Mouse (Mus musculus): ENCODE data around the gene BC048562. TPM values are rescaled to one million over a fixed set of nuclear protein-coding genes. Genes with fewer than 3 reads are reported as not detected.
A peak's percentile ranks its signal among the peaks of the same experiment; 100 is the strongest.

Gene BC048562
- polyA plus RNA-seq, 1 experiment from 2014 or later: not detected

- H3K4me3 ChIP-seq (ENCODE audit: low read depth, low read length): no peak overlapping the region
- H3K4me2 ChIP-seq (ENCODE audit: low read depth): no peak overlapping the region
- peaks cover under 1% of the 10 kb centered on the region for H3K36me3 ChIP-seq (ENCODE audit: control insufficient read depth, insufficient read depth, low read length)
- H3K27ac ChIP-seq (ENCODE audit: low read depth, low read length): no peak overlapping the region
- WGBS: 92% methylated on average over 28 of the region's 28 CpGs
- peaks cover 5% of the 10 kb centered on the region for H3K4me1 ChIP-seq (ENCODE audit: control insufficient read depth, insufficient read depth, low read length)
- DNase-seq (ENCODE audit: low spot score) (no peak), ATAC-seq (ENCODE audit: insufficient read depth, low FRiP score, low TSS enrichment) (no peak)
- no peaks in the 10 kb centered on the region for H3K27me3 ChIP-seq (ENCODE audit: control insufficient read depth, insufficient read depth, low read length)
- no peaks in the 10 kb centered on the region for H3K9me3 ChIP-seq (ENCODE audit: control insufficient read depth, low read length)
- no peak overlapping the region; the same call in 1 of the 2 replicates for H3K9ac ChIP-seq (ENCODE audit: low read length)
Observed at GRCm38 (mm10) chr9:108480813-108481519, 44.7 kb downstream of the BC048562 start.

- Histone ChIP-seq H3K36me3 (ENCODE audit: control insufficient read depth, insufficient read depth, low read length) (peaks cover 5% of the 10 kb centered on the region), H3K9ac (ENCODE audit: low read length) (no peak overlapping the region), H3K4me3 (ENCODE audit: low read depth, low read length) (no peak overlapping the region), H3K27ac (ENCODE audit: low read depth, low read length) (no peak overlapping the region), H3K4me1 (ENCODE audit: control insufficient read depth, insufficient read depth, low read length) (peaks cover 5% of the 10 kb centered on the region), H3K27me3 (ENCODE audit: control insufficient read depth, insufficient read depth, low read length) (no peaks in the 10 kb centered on the region), H3K9me3 (ENCODE audit: control insufficient read depth, low read length) (no peaks in the 10 kb centered on the region), H3K4me2 (ENCODE audit: low read depth) (no peak overlapping the region)
- no peak for DNase-seq (ENCODE audit: low spot score)
- WGBS: 92% methylated on average over 19 of the region's 19 CpGs
- ATAC-seq (ENCODE audit: insufficient read depth, low FRiP score, low TSS enrichment): no peak
Observed at GRCm38 (mm10) chr9:108481520-108482210, 45.4 kb downstream of the BC048562 start.

- Histone ChIP-seq H3K9me3 (ENCODE audit: control insufficient read depth, low read length) (no peaks in the 10 kb centered on the region), H3K4me3 (ENCODE audit: low read depth, low read length) (no peak overlapping the region), H3K27ac (ENCODE audit: low read depth, low read length) (no peak overlapping the region), H3K9ac (ENCODE audit: low read length) (no peak overlapping the region; the same call in 1 of the 2 replicates), H3K4me1 (ENCODE audit: control insufficient read depth, insufficient read depth, low read length) (peaks cover 5% of the 10 kb centered on the region), H3K4me2 (ENCODE audit: low read depth) (no peak overlapping the region), H3K36me3 (ENCODE audit: control insufficient read depth, insufficient read depth, low read length) (peaks cover 5% of the 10 kb centered on the region), H3K27me3 (ENCODE audit: control insufficient read depth, insufficient read depth, low read length) (no peaks in the 10 kb centered on the region)
- no peak for DNase-seq (ENCODE audit: low spot score)
- no peak for ATAC-seq (ENCODE audit: insufficient read depth, low FRiP score, low TSS enrichment)
- WGBS: 95% methylated on average over 18 of the region's 18 CpGs
Observed at GRCm38 (mm10) chr9:108483051-108483790, 46.9 kb downstream of the BC048562 start.

- Histone ChIP-seq H3K27ac (ENCODE audit: low read depth, low read length) (no peak overlapping the region), H3K27me3 (ENCODE audit: control insufficient read depth, insufficient read depth, low read length) (no peaks in the 10 kb centered on the region), H3K4me1 (ENCODE audit: control insufficient read depth, insufficient read depth, low read length) (peaks cover 5% of the 10 kb centered on the region), H3K9ac (ENCODE audit: low read length) (no peak overlapping the region), H3K4me2 (ENCODE audit: low read depth) (no peak overlapping the region), H3K9me3 (ENCODE audit: control insufficient read depth, low read length) (no peaks in the 10 kb centered on the region), H3K36me3 (ENCODE audit: control insufficient read depth, insufficient read depth, low read length) (peaks cover 7% of the 10 kb centered on the region), H3K4me3 (ENCODE audit: low read depth, low read length) (no peak overlapping the region)
- ATAC-seq (ENCODE audit: insufficient read depth, low FRiP score, low TSS enrichment): no peak
- 92% methylated on average over 15 of the region's 15 CpGs for WGBS
- DNase-seq (ENCODE audit: low spot score): no peak
Observed at GRCm38 (mm10) chr9:108484021-108484420, 47.7 kb downstream of the BC048562 start.

- Histone ChIP-seq H3K4me2 (ENCODE audit: low read depth) (no peak overlapping the region), H3K4me1 (ENCODE audit: control insufficient read depth, insufficient read depth, low read length) (no peaks in the 10 kb centered on the region), H3K9ac (ENCODE audit: low read length) (no peak overlapping the region), H3K36me3 (ENCODE audit: control insufficient read depth, insufficient read depth, low read length) (peaks cover 10% of the 10 kb centered on the region), H3K27me3 (ENCODE audit: control insufficient read depth, insufficient read depth, low read length) (no peaks in the 10 kb centered on the region), H3K4me3 (ENCODE audit: low read depth, low read length) (no peak overlapping the region), H3K27ac (ENCODE audit: low read depth, low read length) (no peak overlapping the region), H3K9me3 (ENCODE audit: control insufficient read depth, low read length) (no peaks in the 10 kb centered on the region)
- DNase-seq (ENCODE audit: low spot score): no peak
- WGBS: 91% methylated on average over 19 of the region's 19 CpGs
- ATAC-seq (ENCODE audit: insufficient read depth, low FRiP score, low TSS enrichment): no peak
Observed at GRCm38 (mm10) chr9:108485301-108485875, 49.1 kb downstream of the BC048562 start.

- no peaks in the 10 kb centered on the region for H3K9me3 ChIP-seq (ENCODE audit: control insufficient read depth, low read length)
- H3K36me3 ChIP-seq (ENCODE audit: control insufficient read depth, insufficient read depth, low read length): peaks cover 10% of the 10 kb centered on the region
- no peak for DNase-seq (ENCODE audit: low spot score)
- H3K27me3 ChIP-seq (ENCODE audit: control insufficient read depth, insufficient read depth, low read length): no peaks in the 10 kb centered on the region
- no peak overlapping the region for H3K4me2 ChIP-seq (ENCODE audit: low read depth)
- H3K4me1 ChIP-seq (ENCODE audit: control insufficient read depth, insufficient read depth, low read length): peaks cover 5% of the 10 kb centered on the region
- WGBS: 95% methylated on average over 8 of the region's 8 CpGs
- H3K27ac ChIP-seq (ENCODE audit: low read depth, low read length): no peak overlapping the region
- no peak for ATAC-seq (ENCODE audit: insufficient read depth, low FRiP score, low TSS enrichment)
- no peak overlapping the region; the same call in 1 of the 2 replicates for H3K9ac ChIP-seq (ENCODE audit: low read length)
- H3K4me3 ChIP-seq (ENCODE audit: low read depth, low read length): no peak overlapping the region
Observed at GRCm38 (mm10) chr9:108486973-108487530, 50.8 kb downstream of the BC048562 start.

GRCm38 (mm10) chr9:108488403-108488802 lies 52.1 kb downstream of the BC048562 start:
- Histone ChIP-seq H3K9me3 (ENCODE audit: control insufficient read depth, low read length) (no peaks in the 10 kb centered on the region), H3K27ac (ENCODE audit: low read depth, low read length) (no peak overlapping the region), H3K27me3 (ENCODE audit: control insufficient read depth, insufficient read depth, low read length) (no peaks in the 10 kb centered on the region), H3K4me1 (ENCODE audit: control insufficient read depth, insufficient read depth, low read length) (peaks cover 5% of the 10 kb centered on the region), H3K9ac (ENCODE audit: low read length) (no peak overlapping the region), H3K4me2 (ENCODE audit: low read depth) (no peak overlapping the region), H3K4me3 (ENCODE audit: low read depth, low read length) (no peak overlapping the region), H3K36me3 (ENCODE audit: control insufficient read depth, insufficient read depth, low read length) (peaks cover 20% of the 10 kb centered on the region)
- ATAC-seq (ENCODE audit: insufficient read depth, low FRiP score, low TSS enrichment) (no peak), DNase-seq (ENCODE audit: low spot score) (no peak)
- WGBS: 98% methylated on average over 17 of the region's 17 CpGs

GRCm38 (mm10) chr9:108489215-108489614 lies 52.9 kb downstream of the BC048562 start:
- Histone ChIP-seq H3K27me3 (ENCODE audit: control insufficient read depth, insufficient read depth, low read length) (no peaks in the 10 kb centered on the region), H3K36me3 (ENCODE audit: control insufficient read depth, insufficient read depth, low read length) (peaks cover 27% of the 10 kb centered on the region), H3K4me1 (ENCODE audit: control insufficient read depth, insufficient read depth, low read length) (peaks cover 5% of the 10 kb centered on the region), H3K9me3 (ENCODE audit: control insufficient read depth, low read length) (no peaks in the 10 kb centered on the region), H3K9ac (ENCODE audit: low read length) (peak overlapping the region; percentile 9; the same call in 1 of the 2 replicates), H3K4me2 (ENCODE audit: low read depth) (no peak overlapping the region), H3K27ac (ENCODE audit: low read depth, low read length) (0 out of 2 replicates have a peak overlapping the region, but pooled peaks have one; percentile 8), H3K4me3 (ENCODE audit: low read depth, low read length) (no peak overlapping the region)
- ATAC-seq (ENCODE audit: insufficient read depth, low FRiP score, low TSS enrichment) (no peak), DNase-seq (ENCODE audit: low spot score) (no peak)
- WGBS: 94% methylated on average over 20 of the region's 20 CpGs
